27 mouse cellular contexts compared by ENCODE assay signal in the genomic region with DNA sequence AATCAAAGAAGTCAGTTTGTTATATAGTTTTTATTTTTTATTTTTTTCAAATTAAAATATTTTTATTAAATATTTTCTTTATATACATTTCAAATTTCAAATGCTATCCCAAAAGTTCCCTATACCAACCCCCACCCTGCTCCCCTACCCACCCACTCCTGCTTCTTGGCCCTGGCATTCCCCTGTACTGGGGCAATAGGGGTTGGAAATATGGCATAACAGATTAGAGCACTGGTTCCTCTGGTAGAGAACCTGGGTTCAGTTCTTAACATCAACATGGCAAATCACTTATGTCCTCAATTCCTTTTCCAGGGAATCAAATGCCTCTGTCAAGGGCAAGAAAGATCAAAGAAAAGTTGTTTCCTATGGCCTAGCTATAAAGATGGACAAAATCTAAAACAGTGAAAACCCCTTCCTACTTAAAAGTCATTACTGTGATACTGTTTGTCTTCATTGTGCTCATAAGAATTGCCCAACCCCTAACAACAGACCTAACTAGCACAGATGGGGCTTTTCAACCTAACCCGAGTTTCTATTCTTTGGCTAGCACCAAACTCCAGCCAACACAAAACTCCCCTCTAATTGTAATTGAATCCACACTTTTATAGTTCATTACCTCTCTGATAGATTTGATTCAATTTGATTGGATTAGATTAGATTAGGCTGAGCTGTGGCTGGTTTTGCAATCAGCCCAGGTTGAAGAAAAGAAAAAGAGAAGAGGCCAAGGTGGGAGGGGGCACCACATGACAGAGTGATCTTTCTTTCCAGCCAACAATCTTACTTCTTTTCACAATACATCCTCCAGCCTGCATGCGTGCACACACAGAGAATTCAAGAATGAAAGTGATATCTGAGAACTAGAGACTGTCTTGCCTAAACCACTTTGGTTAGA. TPM values are rescaled to one million over a fixed set of nuclear protein-coding genes. Genes with fewer than 3 reads are reported as not detected.
A peak's percentile ranks its signal among the peaks of the same experiment; 100 is the strongest.
DNase-seq lines count a peak whose midpoint lies in the region; ATAC-seq and TF ChIP-seq lines count a peak whose summit lies in the region.
"Had no signal": no experiment of that assay in that cellular context is flagged by ENCODE, and none has a peak within 500 bp of the region (broad histone marks: within the 10 kb centered on the region; RNA-seq: fewer than 3 reads in every experiment).

No protein-coding gene starts in this region.

- no peak overlapping the region for H3K4me2 ChIP-seq in forebrain, embryonic 11.5 days (ENCODE audit: low read depth, low read length, severe bottlenecking)
- H3K4me2 ChIP-seq in midbrain, embryonic 11.5 days = no peak overlapping the region
- H3K4me2 ChIP-seq in midbrain, postnatal 0 days (ENCODE audit: low read depth, low read length, poor library complexity, severe bottlenecking) = no peak overlapping the region
- no peak overlapping the region for H3K4me2 ChIP-seq in forebrain, embryonic 14.5 days (ENCODE audit: low read length)
- H3K4me2 ChIP-seq: heart, embryonic 12.5 days; heart, embryonic 15.5 days; hindbrain, embryonic 15.5 days had no signal

- no peak for TF ChIP-seq CTCF in midbrain, postnatal 0 days (IDR thresholded peaks at IDR 0.05)

- no peak overlapping the region for H3K9ac ChIP-seq in forebrain, embryonic 11.5 days (ENCODE audit: low read length)
- H3K9ac ChIP-seq in midbrain, embryonic 11.5 days (ENCODE audit: low read length) = no peak overlapping the region
- H3K9ac ChIP-seq in midbrain, postnatal 0 days (replicated peaks; ENCODE audit: low read length, poor library complexity, severe bottlenecking) = no peak overlapping the region
- no peak overlapping the region for H3K9ac ChIP-seq in forebrain, embryonic 14.5 days (ENCODE audit: low read length)
- H3K9ac ChIP-seq: heart, embryonic 12.5 days; heart, embryonic 15.5 days; hindbrain, embryonic 15.5 days had no signal

- H3K9me3 ChIP-seq in forebrain, embryonic 11.5 days (ENCODE audit: control insufficient read depth, low read length) = no peaks in the 10 kb centered on the region
- H3K9me3 ChIP-seq in forebrain, embryonic 10.5 days = no peaks in the 10 kb centered on the region
- no peaks in the 10 kb centered on the region for H3K9me3 ChIP-seq in midbrain, embryonic 11.5 days (ENCODE audit: control insufficient read depth, low read length)
- H3K9me3 ChIP-seq in midbrain, postnatal 0 days (ENCODE audit: low read length) = no peaks in the 10 kb centered on the region
- H3K9me3 ChIP-seq in forebrain, embryonic 14.5 days (replicated peaks; ENCODE audit: control insufficient read depth, low read length) = no peaks in the 10 kb centered on the region
- H3K9me3 ChIP-seq: heart, embryonic 12.5 days; heart, embryonic 15.5 days; hindbrain, embryonic 10.5 days; hindbrain, embryonic 15.5 days had no signal

- H3K36me3 ChIP-seq in forebrain, embryonic 11.5 days (ENCODE audit: control insufficient read depth, insufficient read depth, low read length) = no peaks in the 10 kb centered on the region
- no peaks in the 10 kb centered on the region for H3K36me3 ChIP-seq in forebrain, embryonic 10.5 days (replicated peaks)
- no peaks in the 10 kb centered on the region for H3K36me3 ChIP-seq in midbrain, embryonic 11.5 days (ENCODE audit: control insufficient read depth, insufficient read depth, low read length)
- no peaks in the 10 kb centered on the region for H3K36me3 ChIP-seq in midbrain, postnatal 0 days (ENCODE audit: insufficient read depth, low read length)
- H3K36me3 ChIP-seq in forebrain, embryonic 14.5 days (ENCODE audit: control insufficient read depth, insufficient read depth, low read length) = no peaks in the 10 kb centered on the region
- H3K36me3 ChIP-seq: heart, embryonic 12.5 days; heart, embryonic 15.5 days; hindbrain, embryonic 10.5 days; hindbrain, embryonic 15.5 days had no signal

- no peaks in the 10 kb centered on the region; the same call in 1 of the 2 replicates for H3K4me1 ChIP-seq in forebrain, embryonic 11.5 days (replicated peaks; ENCODE audit: control insufficient read depth, insufficient read depth, low read length)
- H3K4me1 ChIP-seq in forebrain, embryonic 10.5 days = peaks cover 6% of the 10 kb centered on the region
- peaks cover 4% of the 10 kb centered on the region; the same call in 1 of the 2 replicates for H3K4me1 ChIP-seq in midbrain, embryonic 11.5 days (ENCODE audit: control insufficient read depth, insufficient read depth, low read length)
- H3K4me1 ChIP-seq in midbrain, postnatal 0 days (ENCODE audit: insufficient read depth, low read length) = no peaks in the 10 kb centered on the region
- H3K4me1 ChIP-seq in forebrain, embryonic 14.5 days (ENCODE audit: control insufficient read depth, insufficient read depth, low read length) = 0 out of 2 replicates have a peak, but pooled peaks cover 2% of the 10 kb centered on the region
- H3K4me1 ChIP-seq: heart, embryonic 12.5 days; heart, embryonic 15.5 days; hindbrain, embryonic 15.5 days had no signal

- no peak overlapping the region; the same call in 1 of the 2 replicates for H3K27ac ChIP-seq in forebrain, embryonic 11.5 days (ENCODE audit: low read depth, low read length)
- H3K27ac ChIP-seq in forebrain, embryonic 10.5 days = no peak overlapping the region
- H3K27ac ChIP-seq in midbrain, embryonic 11.5 days (ENCODE audit: low read depth, low read length) = no peak overlapping the region
- H3K27ac ChIP-seq in midbrain, postnatal 0 days (ENCODE audit: low read depth, low read length) = no peak overlapping the region
- no peak overlapping the region for H3K27ac ChIP-seq in forebrain, embryonic 14.5 days (ENCODE audit: low read depth, low read length)
- H3K27ac ChIP-seq: heart, embryonic 15.5 days; hindbrain, embryonic 10.5 days; hindbrain, embryonic 15.5 days had no signal

- no peak for DNase-seq in forebrain, embryonic 11.5 days (ENCODE audit: low spot score)
- no peak for DNase-seq in forebrain, embryonic 10.5 days (ENCODE audit: extremely low spot score, low spot score)
- peak; percentile 86 for DNase-seq in midbrain, embryonic 11.5 days (ENCODE audit: low spot score, missing footprints)
- no peak for DNase-seq in midbrain, postnatal 0 days (ENCODE audit: low spot score)
- DNase-seq in forebrain, embryonic 14.5 days (ENCODE audit: low spot score) = peak; percentile 62
- no peak for DNase-seq in gastrocnemius, postnatal 25 days
- no peak for DNase-seq in gastrocnemius, adult 8-10 months (ENCODE audit: low spot score in 2 of 2)
- DNase-seq: adrenal gland, adult 8-10 months; adrenal gland, postnatal 25 days; cerebellum, adult 18-20 months; cerebellum, adult 9-10 months; cerebellum, postnatal 14 days; gastrocnemius, postnatal 10 days; heart, adult 18-20 months; heart, postnatal 10 days; heart, postnatal 36 days had no signal

- H3K4me3 ChIP-seq in forebrain, embryonic 11.5 days (ENCODE audit: low read depth, low read length) = no peak overlapping the region
- H3K4me3 ChIP-seq in forebrain, embryonic 10.5 days = no peak overlapping the region
- H3K4me3 ChIP-seq in midbrain, embryonic 11.5 days (ENCODE audit: low read depth, low read length) = no peak overlapping the region
- H3K4me3 ChIP-seq in midbrain, postnatal 0 days (ENCODE audit: low read depth, low read length) = no peak overlapping the region
- H3K4me3 ChIP-seq in forebrain, embryonic 14.5 days (ENCODE audit: low read depth, low read length) = no peak overlapping the region
- H3K4me3 ChIP-seq: heart, embryonic 12.5 days; heart, embryonic 15.5 days; hindbrain, embryonic 10.5 days; hindbrain, embryonic 15.5 days had no signal

- WGBS in forebrain, embryonic 11.5 days = 13% methylated on average over 2 of the region's 2 CpGs
- WGBS in forebrain, embryonic 10.5 days = 36% methylated on average over 2 of the region's 2 CpGs
- 38% methylated on average over 2 of the region's 2 CpGs for WGBS in midbrain, embryonic 11.5 days
- 46% methylated on average over 2 of the region's 2 CpGs for WGBS in midbrain, postnatal 0 days
- 8% methylated on average over 2 of the region's 2 CpGs for WGBS in forebrain, embryonic 14.5 days

- ATAC-seq in forebrain, embryonic 11.5 days (replicated peaks; ENCODE audit: low FRiP score) = peak; percentile 57; the same call in 1 of the 2 replicates
- ATAC-seq in midbrain, embryonic 11.5 days (ENCODE audit: low FRiP score) = 0 out of 2 replicates have a peak, but pooled peaks have one; percentile 15
- ATAC-seq in midbrain, postnatal 0 days (ENCODE audit: low FRiP score) = no peak
- peak; percentile 71 for ATAC-seq in forebrain, embryonic 14.5 days
- ATAC-seq: activated CD4-positive, CD25-positive, alpha-beta regulatory T cell, adult 4 months; intestine, postnatal 0 days had no signal

- no peaks in the 10 kb centered on the region for H3K27me3 ChIP-seq in forebrain, embryonic 11.5 days (ENCODE audit: control insufficient read depth, insufficient read depth, low read length)
- H3K27me3 ChIP-seq in forebrain, embryonic 10.5 days (ENCODE audit: poor library complexity, severe bottlenecking) = peaks cover 4% of the 10 kb centered on the region; the same call in 1 of the 2 replicates
- H3K27me3 ChIP-seq in midbrain, embryonic 11.5 days (ENCODE audit: control insufficient read depth, insufficient read depth, low read length) = no peaks in the 10 kb centered on the region
- no peaks in the 10 kb centered on the region for H3K27me3 ChIP-seq in midbrain, postnatal 0 days (ENCODE audit: insufficient read depth, low read length)
- H3K27me3 ChIP-seq in forebrain, embryonic 14.5 days (replicated peaks; ENCODE audit: control insufficient read depth, insufficient read depth, low read length) = no peaks in the 10 kb centered on the region
- H3K27me3 ChIP-seq: heart, embryonic 12.5 days; heart, embryonic 15.5 days; hindbrain, embryonic 15.5 days had no signal

RNA-seq across cellular contexts. Expression of a gene that starts 24.4 kb away (rescaled TPM):
- polyA plus RNA-seq in forebrain, embryonic 11.5 days (2014; fragmentation: Nextera tagmentation; extraction: Ambion mirVana) = not detected in 2 replicates
- not detected in 2 replicates for polyA plus RNA-seq in forebrain, embryonic 10.5 days (2016; fragmentation: Nextera tagmentation; extraction: Ambion mirVana)
- not detected in 2 replicates for polyA plus RNA-seq in midbrain, embryonic 11.5 days (2014; fragmentation: Nextera tagmentation; extraction: Ambion mirVana)
- not detected in 2 replicates for total RNA-seq in midbrain, postnatal 0 days (2014; rRNA removed)
- not detected in 2 replicates for polyA plus RNA-seq in midbrain, postnatal 0 days (2015; fragmentation: Nextera tagmentation; extraction: Ambion mirVana)
- not detected in 2 replicates for polyA plus RNA-seq in forebrain, embryonic 14.5 days (2014; fragmentation: Nextera tagmentation; extraction: Ambion mirVana)
- total RNA-seq in gastrocnemius, postnatal 25 days (2021) = not detected
- not detected for total RNA-seq in gastrocnemius, adult 8-10 months (2022)
- total RNA-seq: adrenal gland, adult 8-10 months; adrenal gland, postnatal 25 days; ES-E14; gastrocnemius, postnatal 10 days; gastrocnemius, postnatal 4 days; heart, adult 18-20 months; heart, postnatal 10 days; heart, postnatal 36 days had no signal
- polyA plus RNA-seq: activated CD4-positive, CD25-positive, alpha-beta regulatory T cell, adult 4 months; embryonic facial prominence, embryonic 14.5 days; heart, embryonic 12.5 days; heart, embryonic 15.5 days; hindbrain, embryonic 10.5 days; hindbrain, embryonic 15.5 days; intestine, embryonic 14.5 days; intestine, postnatal 0 days had no signal

RNA-seq across cellular contexts. Expression of a gene that starts 41.5 kb away (rescaled TPM):
- polyA plus RNA-seq in forebrain, embryonic 11.5 days (2014; fragmentation: Nextera tagmentation; extraction: Ambion mirVana) = 6.2 and 7.3 TPM in 2 replicates
- polyA plus RNA-seq in forebrain, embryonic 10.5 days (2016; fragmentation: Nextera tagmentation; extraction: Ambion mirVana) = 2.6 and 3.0 TPM in 2 replicates
- 26.0 and 27.5 TPM in 2 replicates for polyA plus RNA-seq in midbrain, embryonic 11.5 days (2014; fragmentation: Nextera tagmentation; extraction: Ambion mirVana)
- total RNA-seq in midbrain, postnatal 0 days (2014; rRNA removed) = 0.47 and 0.77 TPM in 2 replicates
- polyA plus RNA-seq in midbrain, postnatal 0 days (2015; fragmentation: Nextera tagmentation; extraction: Ambion mirVana) = 0.12 and 0.52 TPM in 2 replicates
- 6.1 and 8.1 TPM in 2 replicates for polyA plus RNA-seq in forebrain, embryonic 14.5 days (2014; fragmentation: Nextera tagmentation; extraction: Ambion mirVana)
- total RNA-seq in gastrocnemius, postnatal 25 days (2021) = not detected
- not detected for total RNA-seq in gastrocnemius, adult 8-10 months (2022)
- total RNA-seq: ES-E14; gastrocnemius, postnatal 10 days; gastrocnemius, postnatal 4 days; heart, adult 18-20 months; heart, postnatal 10 days; heart, postnatal 36 days had no signal
- polyA plus RNA-seq: heart, embryonic 15.5 days; intestine, embryonic 14.5 days; intestine, postnatal 0 days had no signal

RNA-seq across cellular contexts. Expression of a gene that starts 54.6 kb away (rescaled TPM):
- not detected in 2 replicates for polyA plus RNA-seq in forebrain, embryonic 11.5 days (2014; fragmentation: Nextera tagmentation; extraction: Ambion mirVana)
- not detected in 2 replicates for polyA plus RNA-seq in forebrain, embryonic 10.5 days (2016; fragmentation: Nextera tagmentation; extraction: Ambion mirVana)
- polyA plus RNA-seq in midbrain, embryonic 11.5 days (2014; fragmentation: Nextera tagmentation; extraction: Ambion mirVana) = not detected in 2 replicates
- total RNA-seq in midbrain, postnatal 0 days (2014; rRNA removed) = not detected in 2 replicates
- not detected in 2 replicates for polyA plus RNA-seq in midbrain, postnatal 0 days (2015; fragmentation: Nextera tagmentation; extraction: Ambion mirVana)
- not detected in 2 replicates for polyA plus RNA-seq in forebrain, embryonic 14.5 days (2014; fragmentation: Nextera tagmentation; extraction: Ambion mirVana)
- not detected for total RNA-seq in gastrocnemius, postnatal 25 days (2021)
- total RNA-seq in gastrocnemius, adult 8-10 months (2022) = not detected
- total RNA-seq: adrenal gland, adult 8-10 months; adrenal gland, postnatal 25 days; ES-E14; gastrocnemius, postnatal 10 days; gastrocnemius, postnatal 4 days; heart, adult 18-20 months; heart, postnatal 10 days; heart, postnatal 36 days had no signal
- polyA plus RNA-seq: embryonic facial prominence, embryonic 11.5 days; embryonic facial prominence, embryonic 14.5 days; heart, embryonic 12.5 days; heart, embryonic 15.5 days; hindbrain, embryonic 10.5 days; hindbrain, embryonic 15.5 days; intestine, embryonic 14.5 days; intestine, postnatal 0 days had no signal

Comparison
In these comparisons a context has a peak if more than half of its experiments do, and no peak if none do; other contexts are left out.
1. DNase-seq: peak in midbrain, embryonic 11.5 days (single experiment) and forebrain, embryonic 14.5 days (single experiment); none in forebrain, embryonic 11.5 days (single experiment), forebrain, embryonic 10.5 days (single experiment), midbrain, postnatal 0 days (single experiment), gastrocnemius, postnatal 25 days (single experiment) and gastrocnemius, adult 8-10 months (0 of 2).